Mouse (Mus musculus): ENCODE data around the gene Cradd.
A peak's percentile ranks its signal among the peaks of the same experiment; 100 is the strongest.

The Cradd gene

DNA sequence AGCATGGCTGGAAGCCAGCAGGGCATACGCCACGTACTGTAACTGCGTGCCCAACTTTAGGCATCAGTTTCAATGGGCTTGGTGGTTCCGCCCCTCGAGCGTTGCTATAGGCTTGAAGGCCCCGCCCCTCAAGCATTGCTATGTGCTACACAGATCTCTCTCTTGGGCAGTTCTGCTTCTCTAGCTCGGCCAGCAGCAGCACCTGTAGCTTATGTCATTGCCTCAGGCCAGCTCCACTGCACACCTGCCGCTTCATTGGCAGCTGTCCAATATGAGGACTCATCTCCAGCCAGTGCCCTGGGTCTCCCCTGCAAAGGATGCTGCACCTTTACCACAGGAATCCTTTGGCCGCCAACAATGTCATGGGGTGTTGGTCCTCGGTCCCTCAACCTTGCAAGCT lies 45.8 kb downstream of the Cradd start:
- no peak for DNase-seq (ENCODE audit: low read depth in 2 of 2, low spot score in 2 of 2)

GRCm38 (mm10) chr10:95275488-95275887 lies 48.4 kb downstream of the Cradd start:
- no peak for DNase-seq (ENCODE audit: low read depth in 2 of 2, low spot score in 2 of 2)

- DNase-seq (ENCODE audit: low read depth in 2 of 2, low spot score in 2 of 2): no peak
These were observed 50.7 kb downstream of the Cradd start for GRCm38 (mm10) chr10:95273226-95273625.

DNA sequence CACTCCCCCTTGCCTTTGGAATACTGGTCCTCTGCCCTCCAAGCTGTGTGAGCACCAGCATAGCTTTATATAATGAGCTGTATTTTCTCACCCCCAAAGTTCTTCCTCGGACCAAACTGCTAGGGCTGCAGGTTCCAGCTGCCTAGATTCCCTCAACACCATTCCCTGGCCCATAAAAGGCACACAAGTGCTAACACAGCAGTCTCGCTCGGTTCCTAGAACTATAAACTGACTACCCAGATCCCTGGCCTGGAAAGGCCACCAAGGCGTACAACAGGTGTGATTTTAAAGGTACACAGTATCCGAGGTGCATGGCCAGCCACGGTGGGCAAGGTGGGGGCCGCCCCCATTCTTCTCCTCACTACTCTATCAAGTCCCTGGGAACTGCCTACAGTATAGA lies 54.8 kb downstream of the Cradd start:
- DNase-seq (ENCODE audit: low read depth in 2 of 2, low spot score in 2 of 2): no peak

GRCm38 (mm10) chr10:95268366-95268765 lies 55.6 kb downstream of the Cradd start:
- DNase-seq (ENCODE audit: low read depth in 2 of 2, low spot score in 2 of 2): no peak

GRCm38 (mm10) chr10:95266983-95267382 lies 57.0 kb downstream of the Cradd start:
- no peak for DNase-seq (ENCODE audit: low read depth in 2 of 2, low spot score in 2 of 2)

GRCm38 (mm10) chr10:95266041-95266762 lies 57.7 kb downstream of the Cradd start:
- no peak for DNase-seq (ENCODE audit: low read depth in 2 of 2, low spot score in 2 of 2)

- no peak for DNase-seq (ENCODE audit: low read depth in 2 of 2, low spot score in 2 of 2)
These were observed 58.4 kb downstream of the Cradd start for GRCm38 (mm10) chr10:95265576-95265975.

DNA sequence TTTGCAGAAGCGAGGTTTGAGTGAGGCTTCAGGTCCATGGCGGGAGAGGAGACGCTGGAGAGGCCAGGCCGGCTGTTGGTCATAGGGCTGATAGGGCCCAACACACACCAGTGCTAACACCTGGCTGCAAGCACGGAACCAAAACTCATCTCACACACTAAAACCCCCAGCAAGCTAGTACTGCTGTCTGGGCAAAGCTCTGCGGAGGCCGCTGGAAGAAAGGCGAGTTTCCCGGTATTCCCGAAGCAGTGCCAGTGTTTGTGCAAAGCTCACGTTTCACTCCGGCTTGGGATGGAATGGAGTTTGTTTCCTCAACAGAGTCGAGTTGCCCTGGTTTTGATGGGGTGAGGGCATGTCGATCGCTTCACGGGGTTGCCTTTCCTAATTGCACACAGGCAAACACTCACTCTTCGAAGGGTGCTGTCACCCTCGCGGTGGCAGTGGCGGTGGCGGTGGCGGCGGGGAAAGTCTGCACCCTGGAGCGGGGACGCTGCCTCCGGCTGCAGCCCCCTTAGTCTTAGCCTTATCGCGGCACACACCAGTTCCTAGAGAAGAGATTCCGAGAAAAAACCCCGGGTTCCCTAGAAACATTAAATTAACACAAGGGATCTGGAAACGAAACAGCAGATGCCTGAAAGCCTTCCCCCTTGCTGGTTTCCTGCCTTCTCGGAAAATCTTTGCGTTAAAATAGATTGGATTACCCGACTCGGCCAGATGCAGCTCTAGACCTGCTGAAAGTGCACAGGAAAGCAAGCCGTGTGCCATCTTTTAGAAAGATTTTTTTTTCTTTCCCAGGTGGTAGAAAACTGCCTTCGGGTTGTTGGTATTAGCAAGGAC lies 59.2 kb downstream of the Cradd start:
- DNase-seq (ENCODE audit: low read depth in 2 of 2, low spot score in 2 of 2): peak; percentile 25 to 39

- peak; percentile 59 to 68 for DNase-seq (ENCODE audit: low read depth in 2 of 2, low spot score in 2 of 2)
These were observed 61.5 kb downstream of the Cradd start for GRCm38 (mm10) chr10:95262388-95262787.

DNA sequence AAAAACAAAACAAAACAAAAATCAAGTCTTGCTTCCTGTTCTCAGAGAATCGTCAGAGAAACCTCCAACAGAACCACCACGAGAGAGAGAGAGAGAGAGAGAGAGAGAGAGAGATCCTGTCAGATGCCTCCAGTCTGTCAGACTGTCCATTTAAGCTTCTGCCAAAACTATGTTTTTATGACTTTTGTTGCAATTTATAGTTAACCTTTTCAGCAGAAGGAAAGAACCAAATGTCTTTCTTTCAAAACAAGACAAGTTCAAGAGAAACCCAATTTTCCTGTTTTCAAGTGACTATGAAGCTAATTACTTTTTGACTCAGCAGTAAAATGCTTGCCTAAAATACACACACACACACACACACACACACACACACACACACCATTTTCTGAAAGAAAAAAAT lies 62.7 kb downstream of the Cradd start:
- peak in 1 of 2 experiments; percentile 14 for DNase-seq (ENCODE audit: low read depth in 2 of 2, low spot score in 2 of 2)

DNA sequence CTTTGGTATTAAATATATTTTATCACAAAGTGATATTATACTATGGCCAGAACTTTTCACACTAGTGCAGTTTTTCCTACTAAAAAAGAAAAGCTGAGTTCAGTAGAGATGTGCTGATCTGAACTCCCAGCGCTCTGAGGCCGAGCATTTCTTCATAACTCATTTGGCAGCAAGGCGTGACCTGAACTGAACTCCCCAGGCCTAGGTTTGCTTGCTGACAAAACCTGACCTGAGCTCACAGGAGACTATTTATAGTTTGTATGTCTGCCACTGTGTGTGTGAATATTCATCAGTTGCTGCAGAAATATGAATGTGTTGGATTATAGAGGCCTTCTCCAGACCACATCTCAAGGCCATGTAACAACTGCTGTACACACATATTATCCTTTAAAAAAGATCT lies 63.5 kb downstream of the Cradd start:
- DNase-seq (ENCODE audit: low read depth in 2 of 2, low spot score in 2 of 2): no peak

GRCm38 (mm10) chr10:95258471-95259155 lies 65.3 kb downstream of the Cradd start:
- no peak for DNase-seq (ENCODE audit: low read depth in 2 of 2, low spot score in 2 of 2)

GRCm38 (mm10) chr10:95257979-95258378 lies 66.0 kb downstream of the Cradd start:
- no peak for DNase-seq (ENCODE audit: low read depth in 2 of 2, low spot score in 2 of 2)

DNA sequence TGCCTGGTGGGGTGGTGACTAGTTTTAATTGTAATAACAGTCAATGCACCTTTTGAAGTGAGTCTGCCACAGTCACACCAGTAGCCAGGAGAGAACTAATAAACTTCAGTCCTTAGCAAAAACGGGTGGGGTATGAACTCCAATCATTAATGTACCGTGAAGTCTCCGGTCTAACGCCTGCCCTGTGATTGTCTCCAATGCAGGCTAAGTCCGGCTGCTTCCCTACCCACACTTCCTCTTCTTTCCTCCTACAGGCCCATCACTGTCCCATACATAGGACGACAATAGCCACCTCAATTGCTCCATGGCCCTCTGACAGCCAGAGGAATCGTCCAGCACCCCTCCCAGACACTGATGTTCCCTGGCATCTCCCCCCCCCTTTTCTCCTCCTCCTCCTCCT lies 67.8 kb downstream of the Cradd start:
- DNase-seq (ENCODE audit: low read depth in 2 of 2, low spot score in 2 of 2): no peak

- DNase-seq (ENCODE audit: low read depth in 2 of 2, low spot score in 2 of 2): no peak
These were observed 68.8 kb downstream of the Cradd start for GRCm38 (mm10) chr10:95255018-95255680.

DNA sequence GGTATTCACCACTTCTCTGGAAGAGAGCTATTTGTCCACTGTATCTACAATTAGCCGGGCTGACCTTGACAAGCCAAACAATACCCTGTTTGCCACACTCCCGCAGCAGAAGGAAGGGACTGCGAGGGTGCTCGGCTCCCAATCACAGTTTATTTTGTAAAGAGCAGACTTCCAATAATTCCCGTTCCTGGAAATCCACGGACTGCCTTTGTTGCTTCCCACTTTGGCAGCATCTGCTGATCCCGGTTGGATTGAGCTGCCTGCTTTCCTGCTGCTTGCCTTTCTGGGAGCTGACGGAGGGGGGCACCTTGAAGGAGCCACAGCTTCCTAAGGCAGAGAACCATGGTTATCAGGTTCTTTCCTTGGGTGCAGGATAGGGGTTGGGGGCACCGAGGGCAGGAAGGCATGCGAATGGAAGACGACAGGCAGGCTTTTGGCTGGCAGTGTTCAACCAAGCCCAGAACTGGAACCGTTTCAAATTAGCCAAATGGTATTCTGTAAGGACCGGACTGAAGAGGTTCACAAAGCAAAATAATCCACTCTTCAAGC lies 69.4 kb downstream of the Cradd start:
- DNase-seq (ENCODE audit: low read depth in 2 of 2, low spot score in 2 of 2): no peak

DNA sequence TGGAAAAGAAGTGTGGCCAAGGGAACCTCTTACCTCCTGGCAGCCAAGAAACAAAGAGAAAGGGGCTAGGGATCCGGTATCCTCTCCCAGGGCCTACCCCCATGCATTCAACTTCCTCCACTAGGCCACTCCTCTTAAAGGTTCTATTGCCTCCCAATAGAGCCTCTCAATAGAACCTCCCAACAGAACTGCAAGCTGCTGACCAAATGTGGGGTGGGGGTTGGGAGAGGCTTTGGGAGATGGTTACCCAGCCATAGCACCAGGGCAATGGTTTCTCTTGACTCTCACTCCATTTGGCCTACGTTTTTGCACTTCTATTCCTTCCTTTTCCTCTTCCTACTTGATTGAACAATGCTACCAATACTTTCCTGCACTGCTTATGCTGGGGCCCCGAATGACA lies 69.9 kb downstream of the Cradd start:
- DNase-seq (ENCODE audit: low read depth in 2 of 2, low spot score in 2 of 2): no peak

- DNase-seq (ENCODE audit: low read depth in 2 of 2, low spot score in 2 of 2): no peak
These were observed 72.3 kb downstream of the Cradd start for GRCm38 (mm10) chr10:95251674-95252073.

- no peak for DNase-seq (ENCODE audit: low read depth in 2 of 2, low spot score in 2 of 2)
These were observed 75.6 kb downstream of the Cradd start for GRCm38 (mm10) chr10:95248362-95248761.

DNA sequence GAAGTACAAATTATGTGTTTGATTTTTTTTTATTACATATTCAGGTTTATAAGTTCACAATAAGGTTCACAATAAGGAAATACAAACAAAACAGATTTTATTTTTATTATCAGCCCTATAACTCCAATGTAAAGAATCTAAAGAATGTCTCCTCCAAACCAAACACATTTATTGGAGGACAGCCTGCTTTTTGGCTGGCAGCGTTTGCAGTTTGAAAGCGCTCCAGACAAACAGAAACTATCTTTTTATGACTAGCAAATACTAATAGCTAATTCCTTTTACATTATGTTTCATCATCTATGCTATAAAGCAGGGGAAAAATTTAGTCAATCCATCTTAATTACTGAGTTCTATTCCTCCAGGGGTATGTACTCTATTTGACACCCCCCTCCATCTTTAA lies 77.2 kb downstream of the Cradd start:
- no peak for DNase-seq (ENCODE audit: low read depth in 2 of 2, low spot score in 2 of 2)

Measured in CD8-positive naive resting alpha-beta T cell, adult 2 months (primary cell).